Mouse (Mus musculus) adrenal gland, adult 2 months (tissue): ENCODE measurements around the gene Olfr561. TPM values are rescaled to one million over a fixed set of nuclear protein-coding genes. Genes with fewer than 3 reads are reported as not detected.

Source experiments
- DNase-seq: peaks from one replicate; pipeline ENCODE4 v3.0.0; 2021
- long read RNA-seq: library from polyadenylated mRNA; stranded (forward); transcript quantifications from one replicate; pipeline ENCODE4 v2.0.0, GENCODE M21; 2021
- polyA plus RNA-seq: library from polyadenylated mRNA; depleted of rRNA; stranded (reverse); fragments of >200 nt; gene quantifications from 2 replicates; pipeline ENCODE4 v1.2.3, GENCODE M21; 2012; rRNA removed
- total RNA-seq, 2 experiments: library from RNA; stranded (reverse); gene quantifications; 2 replicates each; pipeline ENCODE4 v1.2.3; 2021

The Olfr561 gene
- total RNA-seq: not detected
- not detected in 2 replicates for polyA plus RNA-seq
- long read RNA-seq: 0 reads

GRCm38 (mm10) chr7:102770921-102771320 lies at the start of gene Olfr561:
Gene Olfr561 (plus strand): TSS chr7:102771221.
- DNase-seq: no peak

DNA sequence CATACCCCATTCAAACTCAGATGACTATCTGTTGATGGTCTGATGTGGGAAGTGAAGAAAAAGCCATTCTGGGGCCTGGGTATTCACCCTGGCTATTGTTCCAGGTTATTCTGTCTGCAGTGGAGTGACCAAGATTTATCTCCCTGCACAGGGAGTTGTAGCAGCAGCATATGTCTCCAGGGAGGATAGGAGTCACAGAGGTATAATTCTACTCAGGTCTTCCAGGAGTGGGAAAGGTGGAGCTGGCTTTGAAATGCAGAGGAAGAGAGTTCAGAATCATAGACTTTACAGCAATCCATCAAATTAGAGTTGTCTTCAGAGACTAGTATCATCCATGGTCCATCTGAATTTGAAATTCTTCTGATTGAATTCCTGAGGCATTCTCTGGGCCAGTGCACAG lies 43.6 kb upstream of the Olfr561 start, which contains the start of gene Olfr559:
Gene Olfr559 (minus strand): TSS at position 101 of the 400 bp plus-strand sequence.
- no peak for DNase-seq

GRCm38 (mm10) chr7:102733793-102734192 lies 37.2 kb upstream of the Olfr561 start:
- no peak for DNase-seq

DNA sequence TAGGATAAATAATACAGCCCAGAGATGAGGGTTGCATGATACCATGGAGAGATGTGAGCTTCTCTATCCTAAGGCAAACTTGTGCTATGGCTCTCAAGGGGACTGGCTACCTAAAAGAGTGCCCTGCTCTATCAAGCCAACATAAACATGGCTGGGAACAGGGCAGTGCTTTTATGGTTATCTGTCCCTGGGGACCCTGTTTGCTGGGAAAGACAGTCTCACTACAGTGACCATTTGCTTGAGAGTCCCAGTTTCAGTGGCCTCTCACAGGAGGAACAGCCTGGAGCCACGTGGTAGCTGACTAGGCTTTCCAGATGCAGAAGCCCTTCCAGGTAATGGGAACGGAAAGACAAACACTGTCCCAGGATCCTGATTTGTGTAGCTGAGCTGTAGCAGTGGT lies 33.3 kb upstream of the Olfr561 start:
- DNase-seq: no peak

DNA sequence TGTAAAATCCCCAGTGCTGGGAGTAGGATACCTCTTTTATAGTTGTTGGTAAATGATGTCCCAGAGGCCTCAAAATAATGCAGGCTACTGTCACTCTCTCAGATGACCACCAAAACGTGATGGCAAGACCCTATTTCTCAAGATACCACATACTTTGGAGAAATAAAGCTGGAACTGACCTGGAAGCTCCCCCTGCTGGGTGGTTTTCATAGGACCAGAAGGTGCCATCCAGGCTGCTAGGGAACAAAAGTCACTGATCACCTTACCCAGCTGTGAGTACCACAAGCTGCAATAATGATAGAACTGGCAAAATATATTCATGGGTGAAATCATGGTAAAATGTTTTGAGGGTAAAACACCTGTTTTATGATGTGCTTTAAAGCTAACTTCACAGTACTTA lies 18.9 kb upstream of the Olfr561 start:
- no peak for DNase-seq

DNA sequence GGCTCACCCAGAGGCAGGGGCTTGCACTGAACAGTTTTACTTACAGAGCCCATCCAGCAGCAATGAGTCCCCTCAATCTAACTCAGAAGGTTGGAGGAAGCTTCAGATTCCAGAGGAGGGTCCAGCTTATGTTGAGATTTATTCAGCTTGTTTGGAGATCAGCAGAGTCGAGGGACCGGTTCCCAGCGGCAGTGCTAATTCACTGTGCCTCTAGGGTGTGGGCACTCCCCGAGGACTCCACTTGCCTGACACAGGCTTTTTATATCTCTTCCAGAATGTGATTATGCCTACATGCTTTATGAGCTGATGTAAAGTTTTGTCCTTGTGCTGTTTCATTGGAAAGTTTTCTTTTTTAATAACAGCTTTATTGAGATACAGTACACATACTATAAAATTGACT lies 11.8 kb upstream of the Olfr561 start, which contains the start of the genes Olfr560 and Olfr78:
Gene Olfr560 (minus strand): TSS at position 101 of the 400 bp plus-strand sequence.
Gene Olfr78 (minus strand): TSS at position 206 of the 400 bp plus-strand sequence.
- DNase-seq: no peak

DNA sequence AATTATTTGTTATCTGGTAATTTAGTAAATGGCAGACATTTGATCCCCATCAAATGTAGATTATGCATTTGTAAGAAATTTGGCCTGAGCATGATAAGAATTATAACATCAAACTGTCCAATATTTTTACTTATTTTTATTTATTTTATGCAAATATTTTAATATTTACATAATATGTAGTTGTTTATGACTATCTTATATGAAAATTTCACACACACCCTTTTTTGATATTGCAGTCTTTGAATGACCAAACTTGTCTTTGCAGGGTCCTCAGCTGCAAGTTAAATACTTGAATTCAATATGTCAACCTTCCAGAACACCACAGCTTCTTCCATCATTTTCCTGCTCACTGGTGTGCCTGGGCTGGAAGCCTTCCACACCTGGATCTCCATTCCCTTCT lies 32.2 kb downstream of the Olfr561 start, which contains the start of gene Olfr564:
Gene Olfr564 (plus strand): TSS at position 301 of the 400 bp plus-strand sequence.
- no peak for DNase-seq

Other genes with a start within 250 kb of the Olfr561 start
Only the 30 nearest of the 31 such genes appear.
- gene Olfr548-ps1, start 230.3 kb upstream of the Olfr561 start, total RNA-seq: not detected
- not detected in 2 replicates for gene Olfr548-ps1, start 230.3 kb upstream of the Olfr561 start, polyA plus RNA-seq
- gene Olfr549, start 221.4 kb upstream of the Olfr561 start, total RNA-seq: not detected
- not detected in 2 replicates for gene Olfr549, start 221.4 kb upstream of the Olfr561 start, polyA plus RNA-seq
- gene Trim21, start 205.7 kb upstream of the Olfr561 start, total RNA-seq: 10 to 100 TPM; 11.7 to 16.0 TPM
- 2.4 and 3.2 TPM in 2 replicates for gene Trim21, start 205.7 kb upstream of the Olfr561 start, polyA plus RNA-seq
- not detected for gene Olfr550, start 199.8 kb upstream of the Olfr561 start, total RNA-seq
- not detected in 2 replicates for gene Olfr550, start 199.8 kb upstream of the Olfr561 start, polyA plus RNA-seq
- gene Olfr551, start 179.3 kb upstream of the Olfr561 start, total RNA-seq: not detected
- gene Olfr551, start 179.3 kb upstream of the Olfr561 start, polyA plus RNA-seq: not detected in 2 replicates
- gene Olfr552, start 173.5 kb upstream of the Olfr561 start, total RNA-seq: under 1 TPM in 1 of 2 experiments, not detected in 1; 0.14 TPM
- gene Olfr552, start 173.5 kb upstream of the Olfr561 start, polyA plus RNA-seq: not detected in 2 replicates
- gene Olfr553, start 153.0 kb upstream of the Olfr561 start, total RNA-seq: not detected
- gene Olfr553, start 153.0 kb upstream of the Olfr561 start, polyA plus RNA-seq: not detected in 2 replicates
- gene Olfr554, start 132.8 kb upstream of the Olfr561 start, total RNA-seq: not detected
- not detected in 2 replicates for gene Olfr554, start 132.8 kb upstream of the Olfr561 start, polyA plus RNA-seq
- gene Olfr555, start 112.4 kb upstream of the Olfr561 start, total RNA-seq: not detected
- not detected in 2 replicates for gene Olfr555, start 112.4 kb upstream of the Olfr561 start, polyA plus RNA-seq
- not detected for gene Olfr556, start 106.3 kb upstream of the Olfr561 start, total RNA-seq
- not detected in 2 replicates for gene Olfr556, start 106.3 kb upstream of the Olfr561 start, polyA plus RNA-seq
- 1 to 10 TPM; 6.9 to 8.4 TPM for gene Trim68, start 83.9 kb upstream of the Olfr561 start, total RNA-seq
- 9.4 and 10.1 TPM in 2 replicates for gene Trim68, start 83.9 kb upstream of the Olfr561 start, polyA plus RNA-seq
- not detected for gene Olfr557, start 75.3 kb upstream of the Olfr561 start, total RNA-seq
- gene Olfr557, start 75.3 kb upstream of the Olfr561 start, polyA plus RNA-seq: 0.03 TPM in 1 of 2 replicates, not detected in the other
- gene Olfr558, start 69.0 kb upstream of the Olfr561 start, total RNA-seq: under 1 TPM; 0.26 to 0.31 TPM
- 0.38 and 0.51 TPM in 2 replicates for gene Olfr558, start 69.0 kb upstream of the Olfr561 start, polyA plus RNA-seq
- not detected for gene Olfr33, start 52.2 kb upstream of the Olfr561 start, total RNA-seq
- gene Olfr33, start 52.2 kb upstream of the Olfr561 start, polyA plus RNA-seq: 0.11 TPM in 1 of 2 replicates, not detected in the other
- gene Olfr559, start 43.7 kb upstream of the Olfr561 start, total RNA-seq: not detected
- not detected in 2 replicates for gene Olfr559, start 43.7 kb upstream of the Olfr561 start, polyA plus RNA-seq
- not detected for gene Olfr560, start 11.9 kb upstream of the Olfr561 start, total RNA-seq
- gene Olfr560, start 11.9 kb upstream of the Olfr561 start, polyA plus RNA-seq: not detected in 2 replicates
- gene Olfr78, start 11.8 kb upstream of the Olfr561 start, total RNA-seq: under 1 TPM in 1 of 2 experiments, not detected in 1; 0.24 TPM
- gene Olfr78, start 11.8 kb upstream of the Olfr561 start, polyA plus RNA-seq: 0.19 and 0.46 TPM in 2 replicates
- not detected for gene Olfr564, start 32.3 kb downstream of the Olfr561 start, total RNA-seq
- not detected in 2 replicates for gene Olfr564, start 32.3 kb downstream of the Olfr561 start, polyA plus RNA-seq
- gene Olfr566, start 87.5 kb downstream of the Olfr561 start, total RNA-seq: not detected
- gene Olfr566, start 87.5 kb downstream of the Olfr561 start, polyA plus RNA-seq: not detected in 2 replicates
- gene Olfr568, start 105.9 kb downstream of the Olfr561 start, total RNA-seq: not detected
- gene Olfr568, start 105.9 kb downstream of the Olfr561 start, polyA plus RNA-seq: not detected in 2 replicates
- gene Olfr569, start 119.7 kb downstream of the Olfr561 start, total RNA-seq: not detected
- not detected in 2 replicates for gene Olfr569, start 119.7 kb downstream of the Olfr561 start, polyA plus RNA-seq
- not detected for gene Olfr570, start 123.4 kb downstream of the Olfr561 start, total RNA-seq
- not detected in 2 replicates for gene Olfr570, start 123.4 kb downstream of the Olfr561 start, polyA plus RNA-seq
- gene Olfr571, start 146.3 kb downstream of the Olfr561 start, total RNA-seq: not detected
- gene Olfr571, start 146.3 kb downstream of the Olfr561 start, polyA plus RNA-seq: not detected in 2 replicates
- not detected for gene Olfr572, start 153.2 kb downstream of the Olfr561 start, total RNA-seq
- not detected in 2 replicates for gene Olfr572, start 153.2 kb downstream of the Olfr561 start, polyA plus RNA-seq
- not detected for gene Olfr573-ps1, start 171.4 kb downstream of the Olfr561 start, total RNA-seq
- not detected in 2 replicates for gene Olfr573-ps1, start 171.4 kb downstream of the Olfr561 start, polyA plus RNA-seq
- gene Olfr574, start 177.2 kb downstream of the Olfr561 start, total RNA-seq: not detected
- gene Olfr574, start 177.2 kb downstream of the Olfr561 start, polyA plus RNA-seq: not detected in 2 replicates
- not detected for gene Olfr575, start 187.6 kb downstream of the Olfr561 start, total RNA-seq
- not detected in 2 replicates for gene Olfr575, start 187.6 kb downstream of the Olfr561 start, polyA plus RNA-seq
- gene Olfr576, start 191.4 kb downstream of the Olfr561 start, total RNA-seq: not detected
- gene Olfr576, start 191.4 kb downstream of the Olfr561 start, polyA plus RNA-seq: not detected in 2 replicates
- gene Olfr577, start 204.7 kb downstream of the Olfr561 start, total RNA-seq: not detected
- gene Olfr577, start 204.7 kb downstream of the Olfr561 start, polyA plus RNA-seq: not detected in 2 replicates
- gene Olfr578, start 218.1 kb downstream of the Olfr561 start, total RNA-seq: not detected
- not detected in 2 replicates for gene Olfr578, start 218.1 kb downstream of the Olfr561 start, polyA plus RNA-seq